Mouse (Mus musculus) 3134 (cell line): ENCODE measurements around the gene Adgrb2.

Source experiments
- DNase-seq: peaks from one replicate; pipeline ENCODE4 v3.0.0-alpha.2; 2011; ENCODE audit warnings: low spot score; ENCODE audit not compliant: insufficient read length; ENCODE audit errors: extremely low read depth

Adgrb2 gene

DNA sequence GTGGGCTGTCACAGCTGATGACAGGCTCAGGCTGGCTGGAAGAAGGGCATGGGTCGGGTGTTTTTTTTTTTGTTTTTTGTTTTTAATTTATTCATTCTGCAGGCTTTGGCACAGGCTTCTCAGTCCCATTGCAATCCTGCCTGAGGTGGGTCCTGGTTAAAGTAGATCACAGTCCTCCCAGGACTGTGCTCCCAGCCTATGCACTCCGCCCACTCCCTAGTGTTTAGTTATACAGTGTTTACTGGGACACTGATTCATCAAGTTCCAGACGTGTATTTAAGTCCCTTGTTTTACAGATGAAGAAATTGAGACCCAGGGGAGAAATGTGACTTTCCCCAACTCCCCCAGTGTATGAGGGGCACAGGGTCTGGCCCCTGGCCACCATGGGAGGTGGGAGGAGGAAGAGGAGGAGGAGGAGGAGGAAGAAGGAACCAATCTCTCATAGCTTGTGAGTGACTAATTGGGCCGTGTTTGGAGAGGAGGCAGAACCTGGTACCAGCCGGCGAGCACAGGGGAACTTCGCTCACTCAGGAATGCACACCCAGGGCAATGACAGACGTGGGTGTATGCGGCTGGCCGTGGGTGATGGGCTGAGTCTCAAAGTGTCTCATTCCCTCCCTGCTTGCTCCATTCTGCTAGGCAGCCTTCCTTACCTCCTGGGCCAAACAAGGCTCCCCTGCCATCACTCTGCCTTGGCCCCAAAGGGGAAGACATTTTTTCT is 39.0 kb downstream of the Adgrb2 start:
- DNase-seq: peak; percentile 45

DNA sequence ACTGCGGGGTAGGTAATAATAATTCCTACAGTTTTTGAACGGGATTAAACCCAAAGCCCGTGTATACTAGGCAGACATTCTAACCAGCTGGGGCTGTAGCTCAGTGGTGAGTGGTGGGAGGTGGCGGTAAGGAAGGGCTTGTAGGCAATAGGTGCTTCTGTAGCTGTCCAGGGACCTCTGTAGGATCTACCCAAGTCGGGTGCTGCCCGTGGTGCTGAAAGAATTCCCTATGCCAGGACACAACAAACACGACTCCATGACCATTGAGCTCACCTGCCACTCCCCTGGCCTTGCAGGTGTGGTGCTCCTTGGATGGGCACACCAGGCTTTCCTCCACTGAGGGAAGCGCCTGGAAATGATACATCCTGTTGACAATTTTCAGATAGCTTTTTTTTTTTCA is 40.9 kb downstream of the Adgrb2 start:
- DNase-seq: no peak

DNA sequence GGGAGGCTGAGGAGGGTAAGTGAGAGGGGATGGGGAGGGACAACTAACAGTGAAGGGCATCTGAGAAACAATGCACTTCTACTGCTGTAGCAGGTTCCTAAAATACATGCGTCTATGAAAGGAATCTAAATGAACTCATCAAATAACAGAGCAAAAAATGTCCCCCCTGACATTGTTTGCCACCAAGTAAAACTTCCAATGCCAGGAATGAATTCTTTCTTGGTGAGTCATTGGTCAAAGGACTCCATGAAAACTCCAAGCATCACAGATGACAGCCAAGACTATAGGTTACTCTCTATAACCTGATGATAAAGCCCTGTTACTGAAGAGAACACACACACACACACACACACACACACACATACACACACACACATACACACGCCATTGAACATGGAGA is 46.5 kb downstream of the Adgrb2 start:
- no peak for DNase-seq

DNA sequence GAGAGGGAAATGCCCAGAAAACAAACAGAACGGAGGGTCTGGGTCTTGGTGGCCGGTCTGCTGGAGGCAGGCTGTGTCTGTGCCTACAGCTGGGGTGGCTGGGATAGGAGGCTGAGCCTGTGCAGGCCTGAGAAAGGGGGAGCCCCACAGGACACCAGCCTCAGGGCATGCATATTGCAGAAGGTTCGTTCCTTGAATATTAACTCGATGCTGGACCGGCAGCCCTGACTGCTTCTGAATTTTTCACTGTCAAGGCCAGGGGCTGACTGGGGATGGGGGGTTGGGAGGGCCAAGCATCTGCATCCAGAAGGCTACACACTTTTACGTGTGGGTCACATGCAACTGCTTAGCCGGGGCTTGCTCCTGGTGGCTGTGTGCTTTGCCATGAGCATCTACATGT is 48.8 kb downstream of the Adgrb2 start:
- no peak for DNase-seq

DNA sequence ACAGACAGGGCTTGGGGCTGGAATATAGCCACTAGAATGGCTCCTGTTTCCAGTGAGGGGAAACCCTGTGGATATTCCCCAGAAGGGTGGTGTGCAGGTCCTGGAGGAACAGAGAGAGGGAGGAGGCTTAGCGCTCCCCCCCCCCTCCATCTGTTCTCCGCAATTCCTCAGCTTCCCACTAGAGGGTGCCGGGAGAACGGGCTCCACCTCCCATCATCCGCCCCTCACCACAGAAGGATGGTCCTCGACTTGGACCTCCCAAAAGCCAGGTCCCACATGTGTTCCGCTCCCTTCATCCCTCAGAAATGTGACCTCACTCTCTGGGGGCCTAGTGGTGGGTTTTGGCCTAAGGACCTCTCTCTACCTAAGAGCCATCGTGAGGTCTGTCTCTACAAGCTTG is 51.4 kb downstream of the Adgrb2 start:
- peak; percentile 49 for DNase-seq

DNA sequence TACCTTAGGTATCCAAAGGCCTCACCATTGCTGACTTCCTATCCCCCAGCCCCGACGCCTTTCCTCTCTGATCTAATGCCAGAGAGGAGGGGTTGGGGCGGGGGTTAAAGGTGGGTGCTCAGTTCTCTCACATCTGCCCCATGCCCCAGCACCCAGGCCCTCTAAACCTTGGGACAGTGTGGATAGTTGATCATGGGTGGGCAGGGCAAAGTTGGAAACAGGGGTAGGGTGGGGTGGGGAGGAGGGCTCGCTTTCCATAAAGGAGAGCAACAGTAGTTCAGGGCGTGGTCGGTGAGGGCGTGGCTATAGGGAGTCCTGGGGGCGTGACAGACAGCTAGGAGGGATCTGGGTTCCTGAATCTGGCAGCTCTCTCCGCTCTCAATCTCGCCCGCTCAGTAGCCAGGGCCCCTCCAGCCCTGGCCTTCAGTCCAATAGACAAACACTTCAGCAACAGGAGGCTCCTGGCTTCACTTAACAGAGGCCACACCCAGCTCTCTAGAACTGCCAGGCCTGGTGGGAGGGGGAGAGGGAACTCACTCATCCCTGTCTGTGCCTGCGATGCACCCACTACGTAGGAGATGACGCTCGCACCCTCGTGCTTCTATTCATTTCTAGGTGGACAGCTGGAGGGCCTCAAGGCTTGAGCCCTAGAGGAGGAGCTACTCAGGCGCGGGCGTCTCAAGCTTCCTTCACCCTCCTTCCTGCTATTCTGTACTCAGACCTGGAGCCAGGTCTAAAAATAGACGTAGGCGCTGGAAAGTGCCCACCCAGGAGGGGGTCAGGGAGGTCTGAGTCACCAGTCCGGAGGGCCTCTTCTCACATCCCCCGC is 52.1 kb downstream of the Adgrb2 start:
- DNase-seq: peak; percentile 86

DNA sequence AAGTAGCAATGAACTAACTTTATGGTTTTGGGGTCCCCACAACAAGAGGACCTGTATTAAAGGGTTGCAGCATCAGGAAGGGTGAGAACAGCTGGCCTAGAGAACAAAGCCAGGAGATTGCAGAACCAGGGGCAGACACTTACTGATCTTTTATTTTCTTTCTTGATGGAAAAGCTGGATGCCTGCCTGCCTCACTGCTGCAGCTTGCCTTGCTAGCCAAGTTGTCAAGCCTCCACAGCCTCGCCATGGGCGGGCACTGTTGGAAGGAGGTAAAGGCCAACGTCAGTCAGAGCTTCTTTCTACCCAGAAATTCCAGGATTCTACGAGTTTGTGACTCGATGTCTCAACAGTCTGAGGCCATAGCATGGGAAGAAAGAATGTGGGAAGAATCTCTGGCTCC is 54.7 kb downstream of the Adgrb2 start:
- no peak for DNase-seq

DNA sequence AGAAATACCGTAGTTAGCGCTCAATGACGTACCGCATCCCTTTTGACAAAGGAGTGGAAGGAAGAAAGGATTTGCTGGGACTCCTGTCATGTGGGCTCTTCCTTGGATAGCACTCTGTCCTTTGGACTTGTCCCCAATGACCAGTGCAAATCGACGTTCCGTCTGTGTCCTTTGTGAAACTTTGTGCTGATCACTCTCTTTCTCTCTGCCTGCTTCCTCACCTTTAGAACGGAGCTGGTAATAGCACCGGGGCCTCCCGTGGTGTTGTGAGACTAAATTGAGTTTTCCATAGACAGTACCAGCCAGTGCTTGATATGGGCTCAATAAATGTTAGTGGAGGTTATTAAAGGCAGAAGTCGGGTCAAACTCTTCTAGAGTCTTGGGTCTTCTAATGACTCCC is 56.4 kb downstream of the Adgrb2 start:
- DNase-seq: no peak

DNA sequence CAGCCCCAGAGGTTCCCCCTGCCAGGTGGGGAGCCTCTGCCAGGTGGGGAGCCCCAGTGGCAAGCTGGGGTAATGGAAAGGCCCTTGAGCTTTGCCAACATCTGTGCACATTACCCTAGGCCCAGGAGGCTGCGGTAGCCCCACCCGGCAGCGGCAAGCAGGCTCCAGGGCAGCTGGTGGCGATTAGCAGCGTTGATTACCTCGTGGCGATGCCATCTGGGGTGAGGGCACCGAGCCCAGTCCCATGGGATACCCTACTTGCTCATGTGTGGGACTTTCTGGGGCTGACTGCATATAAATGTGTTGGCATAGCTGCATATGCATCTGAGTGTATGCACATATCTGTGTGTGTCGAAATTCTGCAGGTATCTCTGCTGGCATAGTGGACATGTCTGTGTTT is 59.5 kb downstream of the Adgrb2 start:
- no peak for DNase-seq

DNA sequence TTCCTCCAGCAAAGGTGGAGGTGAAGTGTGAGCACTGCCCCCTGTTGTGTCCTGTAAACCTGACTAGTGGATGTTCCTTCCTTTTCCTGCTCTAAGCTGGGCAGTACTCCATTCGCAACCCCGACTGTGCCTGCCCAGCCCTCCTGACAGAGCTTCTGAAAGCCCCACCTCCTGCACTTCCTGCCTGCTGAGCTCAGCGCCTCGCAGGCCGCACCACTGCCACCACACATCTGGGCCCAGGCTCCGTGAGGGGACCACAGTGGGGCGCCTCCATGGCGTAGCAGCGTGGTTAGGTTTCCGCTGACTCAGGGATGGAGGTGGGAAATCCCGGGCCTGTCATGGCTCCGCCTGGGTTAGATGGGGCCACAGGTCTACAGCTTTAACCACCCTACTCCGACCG is 60.9 kb downstream of the Adgrb2 start:
- DNase-seq: peak; percentile 67

DNA sequence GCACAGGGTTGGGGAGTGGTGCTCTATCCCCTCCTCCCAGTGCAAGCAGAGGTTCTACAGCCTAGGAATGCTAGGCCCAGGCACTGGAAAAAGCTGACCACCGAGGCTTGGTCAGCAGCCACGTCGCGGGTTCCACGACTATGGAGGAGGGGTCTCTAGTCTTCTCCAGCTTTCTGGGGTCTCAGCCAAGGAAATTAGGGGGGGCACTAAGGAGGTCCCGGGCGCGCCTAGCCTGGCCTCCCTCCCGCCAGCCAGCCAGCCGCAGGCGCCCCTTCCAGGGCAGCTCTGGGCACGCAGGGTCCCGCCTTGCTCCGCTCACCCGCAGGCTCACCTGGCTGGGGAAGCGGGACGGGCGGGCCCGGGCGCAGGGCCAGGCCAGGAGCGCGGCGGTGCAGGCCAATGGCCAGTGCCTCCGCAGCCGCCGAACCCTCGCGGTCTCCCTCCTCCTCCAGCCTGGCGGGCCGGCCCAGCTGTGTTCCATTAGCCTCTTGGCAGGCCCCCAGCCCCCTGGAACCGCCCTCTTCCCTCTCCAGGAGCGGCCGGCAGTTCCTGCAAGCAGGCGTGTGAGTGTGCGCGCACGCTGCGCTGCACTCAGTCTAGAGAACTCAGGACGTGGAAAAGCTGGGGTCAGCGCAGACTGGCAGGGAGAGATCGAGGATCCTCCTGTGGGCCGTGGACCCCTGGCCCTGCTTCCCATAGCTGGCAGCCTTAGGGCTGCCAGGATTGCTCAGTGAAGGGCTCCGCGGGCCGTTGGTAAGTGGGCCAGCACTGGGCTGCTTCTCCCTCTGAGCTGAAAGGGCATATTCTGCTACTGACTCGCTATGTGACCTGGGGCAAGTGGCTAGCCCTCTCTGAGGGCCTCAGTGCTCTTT is 62.9 kb downstream of the Adgrb2 start, which contains the start of gene Col16a1:
Gene Col16a1, plus strand, starts transcription at position 510 of the 872 bp plus-strand sequence.
- DNase-seq: peak; percentile 90

DNA sequence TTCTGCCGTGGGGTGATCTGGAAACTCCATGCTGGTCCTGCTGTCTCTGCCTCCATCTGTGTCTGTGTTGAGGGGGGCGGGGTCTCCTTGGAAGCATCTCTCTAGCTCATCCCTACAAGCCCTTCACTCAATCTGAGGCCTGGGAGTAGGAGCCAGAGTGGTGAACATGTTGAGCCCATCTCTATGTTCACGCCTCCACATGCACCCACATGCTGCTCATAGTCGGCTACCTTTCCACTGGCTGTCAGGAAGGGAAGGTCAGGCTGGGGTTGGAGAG is 63.5 kb downstream of the Adgrb2 start:
- DNase-seq: no peak

DNA sequence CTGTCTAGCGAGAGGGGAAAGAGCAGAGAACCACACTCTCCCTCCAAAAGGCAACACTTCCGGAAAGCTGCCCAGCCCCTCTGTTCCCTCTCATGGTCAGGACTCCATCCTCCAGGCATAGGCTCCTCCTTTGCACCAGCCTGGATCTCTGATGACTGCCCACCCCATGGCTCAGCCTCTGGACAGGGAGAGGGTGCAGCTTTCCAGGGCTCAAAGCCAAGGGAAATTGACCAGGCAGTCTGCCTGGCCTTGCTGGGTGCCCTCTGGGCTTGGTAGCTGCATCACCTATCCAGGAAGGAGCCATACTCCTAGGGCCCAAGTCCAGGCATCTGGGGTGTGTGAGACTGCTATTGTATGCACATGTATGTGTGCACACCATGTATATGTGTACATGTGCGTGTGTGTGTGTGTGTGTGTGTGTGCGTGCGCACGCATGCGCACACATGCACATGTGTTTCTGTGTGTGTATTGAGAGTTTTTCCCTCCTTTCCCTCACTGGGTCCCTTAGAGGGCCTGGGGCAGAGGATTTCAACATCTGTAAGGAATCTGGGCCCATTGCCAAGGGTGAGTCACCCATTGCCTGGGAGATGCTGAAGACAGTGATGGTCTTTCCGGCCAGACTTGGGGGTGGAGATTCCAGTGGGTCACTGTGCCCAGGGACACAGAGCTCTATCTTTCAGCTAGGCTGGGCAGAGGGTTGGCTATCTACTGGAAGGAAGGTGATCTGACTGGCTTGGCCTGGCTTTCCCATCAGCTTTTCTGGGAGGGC is 65.6 kb downstream of the Adgrb2 start:
- peak; percentile 81 for DNase-seq

DNA sequence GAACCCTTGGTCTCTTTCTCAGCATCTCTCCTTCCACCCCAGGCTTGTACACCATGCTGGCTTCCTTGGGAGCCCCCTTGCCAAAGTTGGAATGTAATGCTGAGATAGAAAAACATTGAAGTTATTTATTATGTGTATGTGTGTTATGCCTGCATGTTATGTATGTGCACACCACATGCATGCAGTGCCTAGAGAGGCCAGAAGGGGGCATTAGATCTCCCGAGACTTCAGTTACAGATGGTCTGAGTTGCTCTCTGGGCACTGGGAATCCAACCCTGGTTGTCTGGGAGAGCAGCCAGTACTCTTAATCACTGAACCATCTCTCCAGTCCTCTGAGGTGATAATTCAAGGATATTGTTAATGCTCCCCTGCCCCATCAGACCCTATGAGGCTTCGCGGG is 67.6 kb downstream of the Adgrb2 start:
- DNase-seq: no peak

DNA sequence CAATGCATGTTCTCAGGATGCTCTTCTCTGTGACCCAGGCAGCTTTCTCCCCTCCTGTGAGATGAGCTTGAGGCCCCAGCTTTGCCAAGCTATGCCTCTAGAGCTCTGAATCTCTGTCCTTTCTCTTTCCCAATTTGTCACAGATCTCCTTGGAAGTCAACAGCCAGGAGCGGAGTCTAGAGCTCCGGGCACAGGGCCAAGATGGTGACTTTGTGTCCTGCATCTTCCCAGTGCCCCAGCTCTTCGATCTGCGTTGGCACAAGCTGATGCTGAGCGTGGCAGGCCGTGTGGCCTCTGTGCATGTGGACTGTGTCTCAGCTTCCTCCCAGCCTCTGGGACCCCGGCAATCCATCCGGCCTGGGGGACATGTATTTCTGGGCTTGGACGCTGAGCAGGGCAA is 68.4 kb downstream of the Adgrb2 start:
- DNase-seq: no peak

DNA sequence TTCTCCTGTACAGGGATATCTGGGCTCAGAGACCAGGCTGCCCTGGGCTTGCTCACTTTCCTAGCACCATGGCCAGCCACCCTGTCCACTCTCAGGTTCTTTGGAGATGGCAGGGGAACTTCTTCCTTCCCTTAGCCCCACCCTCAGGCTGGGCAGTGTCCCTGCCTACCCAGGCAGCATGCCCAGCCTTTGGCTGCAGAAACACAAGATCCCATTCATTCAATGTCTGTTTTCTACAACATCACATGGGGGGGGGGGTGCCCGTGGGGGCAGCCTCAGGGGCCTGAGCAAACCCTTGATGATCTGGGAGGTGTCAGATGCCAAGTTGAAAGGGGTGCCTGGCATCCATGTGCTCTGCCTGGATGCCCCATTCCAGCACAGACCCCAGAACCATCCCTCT is 70.1 kb downstream of the Adgrb2 start:
- DNase-seq: no peak

DNA sequence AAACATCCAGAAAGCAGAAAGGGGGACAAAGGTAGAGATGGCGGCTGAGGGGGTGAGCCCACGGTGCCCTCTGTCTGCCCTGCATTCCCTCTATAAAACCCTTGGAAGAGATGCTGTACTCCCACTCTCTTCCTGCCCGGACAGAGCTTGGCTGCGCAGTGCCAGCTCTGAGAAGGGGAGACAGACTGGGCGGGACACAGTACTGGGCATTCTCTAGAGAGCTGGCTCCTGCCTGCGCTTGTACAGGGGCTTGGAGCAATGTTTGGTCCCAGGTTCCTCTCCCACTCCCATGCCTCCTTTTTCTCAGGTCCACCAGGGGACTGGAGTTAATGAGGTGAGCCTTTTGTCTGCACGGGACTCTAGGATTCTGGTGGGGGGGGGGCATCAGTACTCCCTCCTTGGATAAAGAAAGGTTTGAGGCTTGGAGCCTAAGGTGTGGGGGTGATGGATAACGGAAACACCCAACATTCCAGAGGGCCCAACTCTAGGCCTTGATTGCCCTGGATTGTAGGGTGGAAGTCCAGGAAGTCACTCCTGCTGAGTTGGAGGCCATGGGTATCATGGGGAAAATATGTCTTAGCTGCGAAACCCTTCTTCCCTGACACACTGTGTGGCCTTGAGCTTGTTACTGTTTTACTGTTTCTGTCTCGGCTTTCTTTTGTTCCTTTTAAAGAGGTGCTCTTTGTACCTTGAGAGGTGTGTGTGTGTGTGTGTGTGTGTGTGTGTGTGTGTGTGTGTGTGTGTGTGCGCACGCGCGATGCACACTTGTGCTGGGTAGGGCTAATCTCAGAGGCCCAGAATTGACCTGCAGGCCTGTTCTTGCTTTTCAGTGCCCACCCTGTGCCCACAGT is 70.7 kb downstream of the Adgrb2 start:
- no peak for DNase-seq

DNA sequence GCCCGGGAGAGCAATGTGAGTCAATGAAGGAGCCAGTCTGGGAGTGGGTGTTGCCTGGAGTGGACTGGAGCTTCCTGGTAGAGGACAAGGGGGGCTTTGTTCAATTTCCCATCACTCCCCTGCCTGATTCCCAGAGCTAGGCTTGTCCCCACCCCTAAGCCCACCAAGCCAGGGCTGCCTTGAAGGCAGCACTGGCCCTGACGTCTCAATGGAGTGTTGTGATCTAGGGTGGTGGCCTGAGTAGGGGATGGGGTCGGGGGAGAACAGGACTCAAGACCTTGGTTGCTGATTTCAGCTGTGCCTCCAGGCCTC is 71.3 kb downstream of the Adgrb2 start:
- DNase-seq: no peak

DNA sequence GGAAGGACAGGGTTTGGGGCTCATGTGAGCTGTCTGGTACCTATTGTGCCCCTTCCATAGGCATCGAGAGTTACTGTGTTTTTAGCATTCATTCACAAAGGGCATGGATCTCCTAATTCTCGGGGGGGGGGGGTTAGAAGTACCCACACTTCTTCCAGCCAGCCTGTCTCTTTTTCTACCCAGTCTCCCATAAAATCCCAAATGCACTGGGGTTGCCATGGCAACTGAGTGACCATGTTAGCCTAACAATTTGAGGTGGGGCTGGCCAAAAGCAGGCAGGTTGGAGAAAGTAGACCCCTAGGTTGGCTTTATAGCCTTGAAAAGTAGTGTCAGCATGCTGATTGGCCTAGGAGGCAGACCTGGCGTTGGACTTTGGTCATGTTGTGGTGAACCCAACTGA is 71.8 kb downstream of the Adgrb2 start:
- no peak for DNase-seq

DNA sequence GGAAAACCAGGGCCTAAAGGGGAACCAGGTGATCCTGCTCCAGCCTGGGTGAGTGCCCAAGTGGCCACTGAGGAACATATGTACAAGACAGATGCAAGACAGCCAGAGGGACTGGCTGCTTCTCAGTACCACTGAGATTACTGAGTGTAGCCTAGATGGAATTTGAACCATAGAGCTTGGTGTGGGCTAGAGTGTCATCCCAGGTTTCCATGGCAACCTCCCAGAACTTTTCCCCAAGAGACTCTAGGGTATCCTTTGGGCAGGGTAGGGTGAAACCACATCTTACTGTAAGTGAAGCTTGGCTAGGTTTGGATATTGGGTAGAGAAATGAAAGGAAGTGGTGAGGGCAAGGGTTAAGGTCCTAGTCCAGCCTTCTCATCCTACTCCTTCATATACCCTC is 76.3 kb downstream of the Adgrb2 start:
- no peak for DNase-seq
